Mouse (Mus musculus) neural tube, embryonic 12.5 days (tissue): ENCODE results near the gene Cbr3. TPM values are rescaled to one million over a fixed set of nuclear protein-coding genes. Genes with fewer than 3 reads are reported as not detected.
"Not testable (repeated sequence)": the region's sequence is repeated elsewhere in the genome, so short reads cannot be mapped to it uniquely, and the experiment has no call there.

Experiments
- ATAC-seq: fragments of 200-750 bp; cut with Nextera tagmentation; 2 replicates; pipeline ENCODE4 v1.8.0; 2017; ENCODE audit warnings: low read depth, mild to moderate bottlenecking, moderate TSS enrichment, moderate library complexity; ENCODE audit not compliant: low FRiP score
- H3K27ac ChIP-seq: fragments of 300-500 bp; sonication (generic); 2 replicates; pipeline ENCODE4 v1.5.1; 2016
- H3K27me3 ChIP-seq: fragments of 300-500 bp; sonication (generic); replicated peaks from 2 replicates; pipeline ENCODE4 v1.6.1; 2016; ENCODE audit warnings: mild to moderate bottlenecking
- H3K36me3 ChIP-seq: fragments of 300-500 bp; sonication (generic); 2 replicates; pipeline ENCODE4 v1.6.1; 2016; ENCODE audit warnings: mild to moderate bottlenecking
- H3K4me1 ChIP-seq: fragments of 300-500 bp; sonication (generic); 2 replicates; pipeline ENCODE4 v1.6.1; 2016
- H3K4me2 ChIP-seq: fragments of 300-500 bp; sonication (generic); replicated peaks from 2 replicates; pipeline ENCODE4 v1.6.1; 2016; ENCODE audit warnings: mild to moderate bottlenecking
- H3K4me3 ChIP-seq: fragments of 300-500 bp; sonication (generic); 2 replicates; pipeline ENCODE4 v1.5.1; 2016
- H3K9ac ChIP-seq: fragments of 300-500 bp; sonication (generic); 2 replicates; pipeline ENCODE4 v1.6.1; 2016; ENCODE audit warnings: mild to moderate bottlenecking
- H3K9me3 ChIP-seq: fragments of 300-500 bp; sonication (generic); 2 replicates; pipeline ENCODE4 v1.6.1; 2016; ENCODE audit warnings: mild to moderate bottlenecking
- WGBS: fragments of 180-500 bp; shearing (Covaris S2); methylation state at CpG from one replicate; pipeline ENCODE4 v1.1.7; 2016; 5-methylcytosine and 5-hydroxymethylcytosine counted together
- polyA plus RNA-seq: library from polyadenylated mRNA; unstranded; fragments of >200 nt; fragmentation: Nextera tagmentation; extraction: Ambion mirVana; gene quantifications from 2 replicates; pipeline ENCODE4 v1.2.1, GENCODE M21; 2016

Gene Cbr3
- polyA plus RNA-seq, 1 experiment from 2014 or later = 1.1 TPM

- ATAC-seq = no peak
- Histone ChIP-seq H3K36me3 (no peaks in the 10 kb centered on the region), H3K9me3 (no peaks in the 10 kb centered on the region), H3K4me1 (peaks cover 15% of the 10 kb centered on the region), H3K4me3 (no peak overlapping the region), H3K27me3 (peaks cover 54% of the 10 kb centered on the region), H3K27ac (no peak overlapping the region), H3K4me2 (peak overlapping the region; percentile 73; the same call in 1 of the 2 replicates), H3K9ac (no peak overlapping the region)
- 32% methylated on average over 7 of the region's 7 CpGs for WGBS
Measured at GRCm38 (mm10) chr16:93684441-93684840, 1.4 kb downstream of the Cbr3 start.

DNA sequence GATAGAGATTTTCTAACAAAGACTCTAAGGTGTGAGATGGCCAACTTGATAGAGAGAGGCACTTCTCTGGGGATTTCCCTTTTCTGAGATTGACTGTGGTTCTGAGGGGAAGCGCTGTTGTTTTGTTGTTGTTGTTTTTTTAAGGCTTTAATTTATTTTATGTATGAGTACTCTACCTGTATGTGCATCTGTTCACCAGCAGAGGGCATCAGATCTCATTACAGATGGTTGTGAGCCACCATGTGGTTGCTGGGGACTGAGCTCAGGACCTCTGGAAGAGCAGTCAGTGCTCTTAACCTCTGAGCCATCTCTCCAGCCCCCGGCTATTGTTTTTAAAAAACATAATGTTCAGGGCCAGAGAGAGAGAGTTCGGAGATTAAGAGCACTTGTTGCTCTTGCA, 2.8 kb downstream of the Cbr3 start:
- not testable (repeated sequence) for H3K4me3 ChIP-seq, H3K9me3 ChIP-seq, H3K9ac ChIP-seq, H3K36me3 ChIP-seq, H3K4me2 ChIP-seq, H3K27ac ChIP-seq, ATAC-seq
- 90% methylated on average over 3 of the region's 3 CpGs for WGBS
- peaks cover 15% of the 10 kb centered on the region for H3K4me1 ChIP-seq
- H3K27me3 ChIP-seq = peaks cover 48% of the 10 kb centered on the region

GRCm38 (mm10) chr16:93686421-93686820, 3.4 kb downstream of the Cbr3 start:
- WGBS = 91% methylated on average over 6 of the region's 7 CpGs
- H3K4me1 ChIP-seq = peaks cover 15% of the 10 kb centered on the region
- no peaks in the 10 kb centered on the region for H3K36me3 ChIP-seq
- H3K9ac ChIP-seq = no peak overlapping the region
- no peak for ATAC-seq
- H3K9me3 ChIP-seq = no peaks in the 10 kb centered on the region
- no peak overlapping the region for H3K4me2 ChIP-seq
- H3K4me3 ChIP-seq = no peak overlapping the region
- no peak overlapping the region for H3K27ac ChIP-seq
- peaks cover 42% of the 10 kb centered on the region for H3K27me3 ChIP-seq

GRCm38 (mm10) chr16:93686945-93687344, 3.9 kb downstream of the Cbr3 start:
- no peak overlapping the region for H3K27ac ChIP-seq
- peaks cover 15% of the 10 kb centered on the region for H3K4me1 ChIP-seq
- no peaks in the 10 kb centered on the region for H3K36me3 ChIP-seq
- 42% methylated on average over 5 of the region's 5 CpGs for WGBS
- ATAC-seq = no peak
- peaks cover 37% of the 10 kb centered on the region for H3K27me3 ChIP-seq
- H3K4me2 ChIP-seq = no peak overlapping the region
- H3K9me3 ChIP-seq = no peaks in the 10 kb centered on the region
- no peak overlapping the region for H3K4me3 ChIP-seq
- H3K9ac ChIP-seq = no peak overlapping the region

- WGBS = 81% methylated on average over 6 of the region's 6 CpGs
- Histone ChIP-seq H3K27ac (no peak overlapping the region), H3K9ac (no peak overlapping the region), H3K4me1 (no peaks in the 10 kb centered on the region), H3K27me3 (no peaks in the 10 kb centered on the region), H3K4me2 (no peak overlapping the region), H3K9me3 (no peaks in the 10 kb centered on the region), H3K36me3 (no peaks in the 10 kb centered on the region), H3K4me3 (no peak overlapping the region)
- no peak for ATAC-seq
Measured at GRCm38 (mm10) chr16:93691206-93691841, 8.3 kb downstream of the Cbr3 start.

- no peak overlapping the region for H3K4me2 ChIP-seq
- H3K9me3 ChIP-seq = no peaks in the 10 kb centered on the region
- H3K4me1 ChIP-seq = no peaks in the 10 kb centered on the region
- WGBS = 65% methylated on average over 2 of the region's 2 CpGs
- no peak overlapping the region for H3K4me3 ChIP-seq
- H3K9ac ChIP-seq = no peak overlapping the region
- H3K27ac ChIP-seq = no peak overlapping the region
- H3K36me3 ChIP-seq = no peaks in the 10 kb centered on the region
- ATAC-seq = no peak
- H3K27me3 ChIP-seq = no peaks in the 10 kb centered on the region
Measured at GRCm38 (mm10) chr16:93692744-93693143, 9.7 kb downstream of the Cbr3 start.

- Histone ChIP-seq H3K27me3 (peaks cover 10% of the 10 kb centered on the region), H3K27ac (no peak overlapping the region), H3K9ac (no peak overlapping the region), H3K9me3 (no peaks in the 10 kb centered on the region), H3K36me3 (no peaks in the 10 kb centered on the region), H3K4me3 (no peak overlapping the region), H3K4me1 (0 out of 2 replicates have a peak, but pooled peaks cover 2% of the 10 kb centered on the region), H3K4me2 (no peak overlapping the region)
- ATAC-seq = no peak
- 88% methylated on average over 7 of the region's 7 CpGs for WGBS
Measured at GRCm38 (mm10) chr16:93707116-93707515, 24.1 kb downstream of the Cbr3 start.

DNA sequence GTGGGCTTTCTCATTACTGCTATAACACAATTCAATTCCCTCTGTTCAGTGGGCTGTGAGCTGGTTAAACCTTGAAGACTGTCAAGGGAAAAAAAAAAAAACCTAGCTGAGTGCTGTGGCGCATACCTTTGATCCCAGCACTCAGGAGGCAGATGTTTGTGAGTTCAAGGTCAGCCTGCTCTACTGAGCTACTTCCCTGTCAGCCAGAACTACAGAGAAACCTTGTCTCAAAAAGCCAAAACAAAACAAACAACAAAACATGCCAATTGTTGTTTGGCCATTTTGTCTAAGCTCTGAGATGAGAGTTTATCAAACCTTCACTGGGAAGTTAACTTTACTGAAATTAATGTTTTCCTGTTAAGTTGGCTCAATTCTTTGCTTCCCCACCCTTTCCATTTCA, 26.2 kb downstream of the Cbr3 start:
- H3K4me1 ChIP-seq = peaks cover 14% of the 10 kb centered on the region
- WGBS = 88% methylated on average over 1 of the region's 1 CpGs
- no peak overlapping the region for H3K9ac ChIP-seq
- no peaks in the 10 kb centered on the region for H3K9me3 ChIP-seq
- peaks cover 17% of the 10 kb centered on the region for H3K27me3 ChIP-seq
- no peaks in the 10 kb centered on the region for H3K36me3 ChIP-seq
- H3K4me3 ChIP-seq = no peak overlapping the region
- no peak overlapping the region for H3K4me2 ChIP-seq
- no peak for ATAC-seq
- H3K27ac ChIP-seq = no peak overlapping the region

DNA sequence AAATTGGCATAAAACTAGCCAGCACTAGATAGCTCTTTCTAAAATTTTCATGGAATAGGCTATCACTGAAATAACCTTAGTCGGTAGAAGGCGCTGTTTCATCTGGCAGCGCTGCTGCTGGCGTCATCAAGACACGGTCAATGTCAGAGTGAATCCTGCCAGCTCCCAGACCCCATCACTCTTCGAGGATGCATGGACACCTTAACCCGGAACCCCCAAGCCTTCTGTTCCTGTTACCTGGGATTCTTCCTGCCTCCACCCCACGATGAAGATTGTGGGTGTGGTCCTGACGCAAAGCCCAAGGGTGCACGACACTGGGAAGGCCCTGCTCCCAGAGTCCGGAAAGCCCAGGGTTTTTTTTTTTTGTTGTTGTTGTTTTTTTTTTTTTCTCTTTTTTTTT, 27.9 kb downstream of the Cbr3 start:
- H3K9ac ChIP-seq = no peak overlapping the region
- WGBS = 0% methylated on average over 11 of the region's 11 CpGs
- peak overlapping the region; percentile 88 for H3K4me2 ChIP-seq
- peak overlapping the region; percentile 81; the same call in 1 of the 2 replicates for H3K4me3 ChIP-seq
- H3K27ac ChIP-seq = no peak overlapping the region
- peak; percentile 27 for ATAC-seq
- peaks cover 17% of the 10 kb centered on the region for H3K4me1 ChIP-seq
- H3K36me3 ChIP-seq = no peaks in the 10 kb centered on the region
- H3K27me3 ChIP-seq = peaks cover 17% of the 10 kb centered on the region
- no peaks in the 10 kb centered on the region for H3K9me3 ChIP-seq

DNA sequence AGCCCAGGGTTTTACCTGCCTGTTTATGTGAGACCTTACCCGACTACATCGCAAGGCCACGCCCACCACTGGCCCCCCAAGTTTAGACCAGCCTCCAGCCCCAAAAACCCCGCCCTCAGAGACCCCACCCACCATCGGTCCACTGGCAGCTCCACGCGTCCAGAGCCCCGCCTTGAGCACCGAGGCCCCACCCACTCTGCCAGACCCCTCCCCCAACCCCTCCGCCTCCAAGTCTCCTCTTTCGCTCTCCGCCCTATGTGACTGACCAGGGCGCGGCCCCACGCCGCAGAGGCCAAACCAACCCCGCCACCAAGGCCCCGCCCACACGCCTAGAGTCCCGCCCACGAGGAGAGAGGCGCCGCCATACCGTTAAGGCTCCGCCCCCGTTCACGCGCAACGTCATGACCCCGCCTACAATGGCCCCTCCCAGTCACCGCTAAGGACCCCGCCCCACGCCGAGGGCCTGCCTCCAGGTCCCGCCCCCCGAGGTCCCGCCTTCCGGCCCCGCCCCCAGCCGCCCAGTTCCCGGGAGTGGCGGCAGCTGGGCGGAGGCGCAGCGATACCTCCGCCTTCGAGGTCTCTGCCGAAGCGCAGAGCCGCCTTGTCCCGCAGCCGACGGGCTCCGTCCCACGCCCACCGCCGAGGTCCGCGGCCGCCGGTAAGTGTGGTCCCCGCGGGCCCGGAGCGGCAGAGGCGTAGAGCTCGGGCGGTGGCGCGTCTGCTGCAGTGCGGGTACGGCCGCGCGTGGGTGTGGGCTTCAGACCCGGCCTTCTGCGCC, 28.6 kb downstream of the Cbr3 start, which contains the start of gene Dop1b:
Dop1b (plus strand) TSS at position 494 of the 778 bp plus-strand sequence.
- peak within 1 kb of the TSS; percentile 81 for H3K4me3 ChIP-seq
- H3K9ac ChIP-seq = peak within 1 kb of the TSS; percentile 88
- peak; percentile 90 for ATAC-seq
- peak within 1 kb of the TSS; percentile 88 for H3K4me2 ChIP-seq
- WGBS = 2% methylated on average over 75 of the region's 77 CpGs
- no peaks in the 10 kb centered on the region for H3K9me3 ChIP-seq
- peak within 1 kb of the TSS; percentile 62 for H3K27ac ChIP-seq
- no peaks in the 10 kb centered on the region for H3K36me3 ChIP-seq
- H3K27me3 ChIP-seq = peaks cover 13% of the 10 kb centered on the region
- peaks cover 17% of the 10 kb centered on the region for H3K4me1 ChIP-seq

DNA sequence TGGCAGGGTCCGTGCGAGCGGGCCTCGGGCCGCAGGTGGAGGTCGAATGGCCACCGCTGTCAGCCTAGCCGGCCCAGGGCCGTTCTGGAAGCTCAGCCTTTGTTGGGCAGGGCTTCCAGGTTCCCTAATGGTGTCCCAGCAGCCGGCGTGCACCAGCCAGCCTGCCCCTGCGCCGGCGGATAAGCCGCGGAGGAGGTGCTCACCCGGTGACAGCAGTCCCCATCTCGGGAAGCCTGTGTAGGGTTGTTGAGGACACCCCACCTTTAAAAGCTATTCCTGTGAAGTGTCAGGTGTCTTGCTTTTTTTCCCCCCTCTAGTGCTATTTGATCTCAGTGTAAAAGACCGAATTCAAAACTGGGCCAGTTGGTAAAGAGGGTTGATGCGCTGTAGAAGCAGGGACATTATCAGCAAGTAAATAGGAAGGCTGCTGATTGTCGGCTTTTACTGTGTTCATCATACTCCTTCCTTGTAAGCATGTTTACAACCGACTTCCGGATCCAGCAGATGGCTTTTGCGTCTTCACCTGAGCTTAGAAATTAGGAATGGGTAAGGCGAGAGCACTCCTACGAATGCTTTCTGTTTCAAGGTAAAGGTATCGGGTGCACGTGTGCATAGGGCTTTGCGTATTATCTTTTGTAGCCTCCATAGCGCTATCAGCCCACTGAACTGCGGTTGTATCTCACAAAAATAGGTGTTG, 29.3 kb downstream of the Cbr3 start:
- WGBS = 13% methylated on average over 31 of the region's 31 CpGs
- ATAC-seq = no peak; the same call in 1 of the 2 replicates
- Histone ChIP-seq H3K4me3 (peak overlapping the region; percentile 81), H3K4me1 (peaks cover 22% of the 10 kb centered on the region), H3K36me3 (no peaks in the 10 kb centered on the region), H3K27me3 (peaks cover 7% of the 10 kb centered on the region; the same call in 1 of the 2 replicates), H3K4me2 (peak overlapping the region; percentile 88), H3K27ac (peak overlapping the region; percentile 62), H3K9me3 (no peaks in the 10 kb centered on the region), H3K9ac (peak overlapping the region; percentile 88)

GRCm38 (mm10) chr16:93712966-93713365, 30.0 kb downstream of the Cbr3 start:
- Histone ChIP-seq H3K9me3 (no peaks in the 10 kb centered on the region), H3K27ac (no peak overlapping the region), H3K4me1 (peaks cover 26% of the 10 kb centered on the region), H3K27me3 (peaks cover 7% of the 10 kb centered on the region; the same call in 1 of the 2 replicates), H3K9ac (peak overlapping the region; percentile 88; the same call in 1 of the 2 replicates), H3K4me3 (peak overlapping the region; percentile 81; the same call in 1 of the 2 replicates), H3K4me2 (peak overlapping the region; percentile 88), H3K36me3 (no peaks in the 10 kb centered on the region)
- WGBS = 75% methylated on average over 7 of the region's 7 CpGs
- ATAC-seq = no peak
